Mouse (Mus musculus) hindbrain, embryonic 16.5 days (tissue): ENCODE data around the gene Mtfr2. TPM values are rescaled to one million over a fixed set of nuclear protein-coding genes. Genes with fewer than 3 reads are reported as not detected.

Experiments used
- ATAC-seq: fragments of 200-750 bp; cut with Nextera tagmentation; 2 replicates; pipeline ENCODE4 v1.8.0; 2017; ENCODE audit warnings: moderate TSS enrichment, moderate library complexity
- H3K27ac ChIP-seq: fragments of 300-500 bp; sonication (generic); 2 replicates; pipeline ENCODE4 v1.5.1; 2014; ENCODE audit warnings: low read depth, mild to moderate bottlenecking, control low read depth, low read length, moderate library complexity
- H3K27me3 ChIP-seq: fragments of 300-500 bp; sonication (generic); replicated peaks from 2 replicates; pipeline ENCODE4 v1.6.1; 2014; ENCODE audit warnings: low read length; ENCODE audit not compliant: control insufficient read depth, insufficient read depth
- H3K36me3 ChIP-seq: fragments of 300-500 bp; sonication (generic); 2 replicates; pipeline ENCODE4 v1.6.1; 2014; ENCODE audit warnings: mild to moderate bottlenecking, low read length, moderate library complexity, mixed read lengths; ENCODE audit not compliant: control insufficient read depth, insufficient read depth
- H3K4me1 ChIP-seq: fragments of 300-500 bp; sonication (generic); 2 replicates; pipeline ENCODE4 v1.6.1; 2014; ENCODE audit warnings: low read depth, low read length; ENCODE audit not compliant: control insufficient read depth, insufficient read depth
- H3K4me2 ChIP-seq: fragments of 300-500 bp; sonication (generic); 2 replicates; pipeline ENCODE4 v1.6.1; 2014; ENCODE audit warnings: mild to moderate bottlenecking, low read length, control low read depth, moderate library complexity
- H3K4me3 ChIP-seq: fragments of 300-500 bp; sonication (generic); 2 replicates; pipeline ENCODE4 v1.5.1; 2014; ENCODE audit warnings: mild to moderate bottlenecking, low read length, control low read depth, moderate library complexity
- H3K9ac ChIP-seq: fragments of 300-500 bp; sonication (generic); 2 replicates; pipeline ENCODE4 v1.6.1; 2014; ENCODE audit warnings: low read depth, mild to moderate bottlenecking, control low read depth, low read length, moderate library complexity
- H3K9me3 ChIP-seq: fragments of 300-500 bp; sonication (generic); 2 replicates; pipeline ENCODE4 v1.6.1; 2014; ENCODE audit warnings: mild to moderate bottlenecking, low read length, moderate library complexity; ENCODE audit not compliant: control insufficient read depth
- WGBS: fragments of 180-500 bp; shearing (Covaris S2); extraction: QIAGEN DNeasy Blood & Tissue Kit; methylation state at CpG from one replicate; pipeline ENCODE4 v1.1.7; 2014; 5-methylcytosine and 5-hydroxymethylcytosine counted together
- polyA plus RNA-seq: library from polyadenylated mRNA; unstranded; fragments of >200 nt; fragmentation: Nextera tagmentation; extraction: Ambion mirVana; gene quantifications from 2 replicates; pipeline ENCODE4 v1.2.1, GENCODE M21; 2015

The Mtfr2 gene
- polyA plus RNA-seq, 1 experiment from 2014 or later: 0.61 TPM

- no peak overlapping the region for H3K27ac ChIP-seq
- no peak overlapping the region for H3K4me2 ChIP-seq
- no peak overlapping the region for H3K4me3 ChIP-seq
- no peaks in the 10 kb centered on the region for H3K9me3 ChIP-seq
- H3K36me3 ChIP-seq: no peaks in the 10 kb centered on the region
- no peaks in the 10 kb centered on the region for H3K27me3 ChIP-seq
- WGBS: 92% methylated on average over 5 of the region's 5 CpGs
- no peak for ATAC-seq
- H3K9ac ChIP-seq: no peak overlapping the region
- H3K4me1 ChIP-seq: no peaks in the 10 kb centered on the region
Observed at GRCm38 (mm10) chr10:20372046-20372445, 24.5 kb downstream of the Mtfr2 start.

DNA sequence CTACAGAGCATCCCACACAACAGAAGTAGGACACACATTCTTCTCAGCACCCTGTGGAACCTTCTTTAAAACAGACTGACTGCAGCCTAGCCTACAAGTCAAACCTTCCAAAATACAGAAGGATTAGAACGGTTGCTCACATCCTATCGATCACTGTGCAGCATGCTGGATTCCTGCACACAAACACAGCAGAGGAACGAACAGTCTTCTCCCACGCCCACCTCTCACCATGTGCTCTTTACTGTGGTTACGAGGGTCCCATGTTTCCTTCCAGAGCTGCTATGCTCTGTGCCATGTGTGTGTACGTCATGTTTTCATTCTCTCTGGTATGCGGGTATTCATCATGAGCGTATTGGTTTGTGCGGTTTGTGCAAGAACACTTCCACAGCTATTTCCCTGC is 30.1 kb downstream of the Mtfr2 start:
- H3K9me3 ChIP-seq: no peaks in the 10 kb centered on the region
- no peaks in the 10 kb centered on the region for H3K36me3 ChIP-seq
- H3K4me3 ChIP-seq: no peak overlapping the region
- no peak overlapping the region for H3K27ac ChIP-seq
- WGBS: 91% methylated on average over 9 of the region's 9 CpGs
- H3K9ac ChIP-seq: no peak overlapping the region
- H3K4me1 ChIP-seq: peaks cover under 1% of the 10 kb centered on the region; the same call in 1 of the 2 replicates
- no peak for ATAC-seq
- no peaks in the 10 kb centered on the region for H3K27me3 ChIP-seq
- H3K4me2 ChIP-seq: no peak overlapping the region

GRCm38 (mm10) chr10:20379071-20379735 is 31.6 kb downstream of the Mtfr2 start:
- Histone ChIP-seq H3K27ac (no peak overlapping the region), H3K9me3 (no peaks in the 10 kb centered on the region), H3K36me3 (no peaks in the 10 kb centered on the region), H3K4me2 (no peak overlapping the region), H3K9ac (no peak overlapping the region), H3K4me3 (no peak overlapping the region), H3K27me3 (no peaks in the 10 kb centered on the region), H3K4me1 (peaks cover 3% of the 10 kb centered on the region; the same call in 1 of the 2 replicates)
- no peak for ATAC-seq
- WGBS: 72% methylated on average over 9 of the region's 9 CpGs

DNA sequence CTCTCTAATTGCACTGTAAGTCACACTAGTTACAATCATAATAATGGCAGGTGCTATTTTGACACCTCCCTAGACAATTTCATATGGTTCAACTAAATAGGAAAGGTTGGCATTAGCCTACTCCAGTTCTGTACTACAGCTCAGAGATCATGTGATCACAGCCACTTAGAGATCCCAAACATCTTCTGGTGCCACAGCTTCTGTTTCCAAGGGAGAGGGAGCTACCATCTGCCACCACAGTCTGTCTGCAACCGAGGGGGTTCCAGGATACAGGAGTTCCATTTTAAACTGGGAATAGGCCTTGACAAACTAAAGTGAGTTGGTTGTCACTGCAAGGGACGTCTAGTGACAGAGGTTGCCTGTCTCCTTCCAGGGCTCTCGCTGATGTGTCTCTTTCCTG is 33.2 kb downstream of the Mtfr2 start:
- no peak overlapping the region for H3K27ac ChIP-seq
- 80% methylated on average over 3 of the region's 3 CpGs for WGBS
- ATAC-seq: no peak
- no peak overlapping the region for H3K4me2 ChIP-seq
- no peak overlapping the region for H3K9ac ChIP-seq
- H3K9me3 ChIP-seq: no peaks in the 10 kb centered on the region
- H3K36me3 ChIP-seq: no peaks in the 10 kb centered on the region
- no peaks in the 10 kb centered on the region for H3K27me3 ChIP-seq
- H3K4me1 ChIP-seq: peaks cover 3% of the 10 kb centered on the region; the same call in 1 of the 2 replicates
- H3K4me3 ChIP-seq: no peak overlapping the region

DNA sequence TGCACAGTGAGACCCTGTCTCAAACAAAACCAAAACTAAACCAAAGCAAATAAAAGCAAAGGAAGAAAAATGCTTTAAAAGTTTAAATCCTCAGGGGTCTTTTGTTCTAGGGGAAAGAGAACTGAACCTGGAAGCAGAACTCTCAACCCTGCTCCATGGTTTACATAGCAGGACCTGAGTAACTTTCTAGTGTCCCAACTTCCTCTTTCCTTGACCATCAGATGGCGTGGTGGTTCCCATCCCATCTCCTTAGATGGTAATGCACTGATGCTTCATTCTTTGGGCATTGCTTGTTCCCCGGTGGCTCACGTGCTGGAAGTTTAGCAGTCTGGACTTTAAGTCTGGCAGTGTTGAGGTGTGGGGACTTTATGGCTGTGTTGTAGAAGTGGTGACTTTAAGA is 33.8 kb downstream of the Mtfr2 start:
- Histone ChIP-seq H3K27me3 (no peaks in the 10 kb centered on the region), H3K4me3 (no peak overlapping the region), H3K4me2 (no peak overlapping the region), H3K4me1 (peaks cover 3% of the 10 kb centered on the region; the same call in 1 of the 2 replicates), H3K36me3 (no peaks in the 10 kb centered on the region), H3K9ac (no peak overlapping the region), H3K27ac (no peak overlapping the region), H3K9me3 (no peaks in the 10 kb centered on the region)
- no peak for ATAC-seq
- WGBS: 88% methylated on average over 3 of the region's 3 CpGs

- no peak overlapping the region for H3K9ac ChIP-seq
- peaks cover 3% of the 10 kb centered on the region; the same call in 1 of the 2 replicates for H3K4me1 ChIP-seq
- H3K9me3 ChIP-seq: no peaks in the 10 kb centered on the region
- no peak overlapping the region for H3K4me3 ChIP-seq
- no peak overlapping the region for H3K27ac ChIP-seq
- ATAC-seq: peak; percentile 92
- WGBS: 70% methylated on average over 6 of the region's 6 CpGs
- H3K27me3 ChIP-seq: no peaks in the 10 kb centered on the region
- H3K4me2 ChIP-seq: no peak overlapping the region
- no peaks in the 10 kb centered on the region for H3K36me3 ChIP-seq
Observed at GRCm38 (mm10) chr10:20382807-20383419, 35.3 kb downstream of the Mtfr2 start.

GRCm38 (mm10) chr10:20390568-20390967 is 43.0 kb downstream of the Mtfr2 start:
- no peak overlapping the region for H3K27ac ChIP-seq

GRCm38 (mm10) chr10:20394815-20395214 is 47.2 kb downstream of the Mtfr2 start:
- Histone ChIP-seq H3K4me1 (no peaks in the 10 kb centered on the region), H3K4me2 (no peak overlapping the region), H3K9me3 (no peaks in the 10 kb centered on the region), H3K27me3 (no peaks in the 10 kb centered on the region), H3K36me3 (no peaks in the 10 kb centered on the region), H3K9ac (no peak overlapping the region), H3K4me3 (no peak overlapping the region), H3K27ac (no peak overlapping the region)
- no peak for ATAC-seq
- 69% methylated on average over 5 of the region's 5 CpGs for WGBS

More at GRCm38 (mm10) chr10:20390568-20390967, 43.0 kb downstream of the Mtfr2 start:
- H3K36me3 ChIP-seq: no peaks in the 10 kb centered on the region
- no peak overlapping the region for H3K4me2 ChIP-seq
- no peak overlapping the region for H3K9ac ChIP-seq
- no peaks in the 10 kb centered on the region for H3K27me3 ChIP-seq
- ATAC-seq: no peak
- 59% methylated on average over 3 of the region's 3 CpGs for WGBS
- H3K4me3 ChIP-seq: no peak overlapping the region
- H3K4me1 ChIP-seq: no peaks in the 10 kb centered on the region
- no peaks in the 10 kb centered on the region for H3K9me3 ChIP-seq

DNA sequence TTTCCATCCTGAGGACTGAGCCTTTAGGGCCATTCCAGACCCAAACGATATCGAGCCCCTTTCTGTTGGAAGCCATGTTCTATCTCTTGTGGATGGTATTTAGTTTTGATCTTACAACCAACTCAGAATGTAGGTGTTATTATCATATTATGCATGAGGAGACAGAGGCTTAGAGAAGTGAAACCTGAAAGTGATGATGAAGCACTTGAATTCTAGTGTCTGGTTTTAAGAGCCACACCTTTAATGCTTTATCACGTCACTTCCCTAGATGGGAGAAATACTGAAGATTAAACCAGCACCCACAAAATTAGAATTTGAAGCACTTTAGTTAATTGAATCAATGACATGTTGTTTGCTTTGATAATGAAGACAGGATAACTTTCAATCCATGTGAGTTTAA is 48.2 kb downstream of the Mtfr2 start:
- H3K4me3 ChIP-seq: no peak overlapping the region
- ATAC-seq: no peak
- no peaks in the 10 kb centered on the region for H3K4me1 ChIP-seq
- H3K36me3 ChIP-seq: no peaks in the 10 kb centered on the region
- 93% methylated on average over 3 of the region's 3 CpGs for WGBS
- no peak overlapping the region for H3K4me2 ChIP-seq
- H3K9me3 ChIP-seq: no peaks in the 10 kb centered on the region
- no peak overlapping the region for H3K27ac ChIP-seq
- no peak overlapping the region for H3K9ac ChIP-seq
- H3K27me3 ChIP-seq: no peaks in the 10 kb centered on the region
